Mouse (Mus musculus) cortical plate, adult 2 months (tissue): ENCODE results near the gene Fam131c.

Experiments
- CTCF ChIP-seq: fragments of 200-500 bp; IDR thresholded peaks from 2 replicates; pipeline ENCODE4 v1.5.1; 2011; ENCODE audit warnings: mild to moderate bottlenecking, control low read depth, low read length; ENCODE audit not compliant: insufficient read depth; ENCODE audit errors: extremely low read depth
- POLR2A ChIP-seq: fragments of 200-500 bp; IDR thresholded peaks from 2 replicates; pipeline ENCODE4 v1.6.1; 2011; ENCODE audit warnings: mild to moderate bottlenecking, low read length, control low read depth; ENCODE audit not compliant: insufficient read depth; ENCODE audit errors: extremely low read depth

DNA sequence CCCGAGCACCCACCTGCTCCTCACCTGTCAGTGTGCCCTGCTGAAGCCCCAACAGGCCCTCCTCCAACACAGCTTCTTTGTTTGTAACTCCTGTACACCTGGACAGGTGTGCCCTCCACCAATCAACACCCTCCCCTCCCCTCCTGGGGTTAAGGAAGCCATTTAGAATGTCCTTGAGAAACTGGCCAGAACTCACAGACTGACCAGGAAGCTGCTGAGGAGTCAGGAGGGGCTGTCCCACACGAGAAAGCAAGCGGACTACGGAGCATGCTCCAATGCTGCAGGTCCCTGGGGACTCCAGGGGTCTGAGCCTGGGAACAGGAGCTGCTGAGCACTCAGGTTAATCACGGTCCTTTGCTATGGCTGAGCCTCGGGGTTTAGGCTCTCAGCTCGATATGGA, 47.9 kb downstream of the Fam131c start, which contains the start of gene Clcnkb:
- TF ChIP-seq POLR2A (no peak), CTCF (no peak)
